Mouse (Mus musculus) lung, embryonic 16.5 days (tissue): ENCODE results near the gene Tdrd1. TPM values are rescaled to one million over a fixed set of nuclear protein-coding genes. Genes with fewer than 3 reads are reported as not detected.

Source experiments
- ATAC-seq: fragments of 200-750 bp; cut with Nextera tagmentation; 2 replicates; pipeline ENCODE4 v1.8.0; 2017; ENCODE audit warnings: low read depth, mild to moderate bottlenecking, moderate library complexity
- H3K27ac ChIP-seq: fragments of 300-500 bp; sonication (generic); 2 replicates; pipeline ENCODE4 v1.5.1; 2014; ENCODE audit warnings: mild to moderate bottlenecking, control low read depth, low read length
- H3K27me3 ChIP-seq: fragments of 300-500 bp; sonication (generic); 2 replicates; pipeline ENCODE4 v1.6.1; 2014; ENCODE audit warnings: low read depth, low read length, mixed read lengths; ENCODE audit not compliant: control insufficient read depth, insufficient read depth
- H3K36me3 ChIP-seq: fragments of 300-500 bp; sonication (generic); 2 replicates; pipeline ENCODE4 v1.6.1; 2014; ENCODE audit warnings: low read length; ENCODE audit not compliant: control insufficient read depth, insufficient read depth
- H3K4me1 ChIP-seq: fragments of 300-500 bp; sonication (generic); replicated peaks from 2 replicates; pipeline ENCODE4 v1.6.1; 2014; ENCODE audit warnings: low read length, mixed read lengths; ENCODE audit not compliant: control insufficient read depth, insufficient read depth
- H3K4me2 ChIP-seq: fragments of 300-500 bp; sonication (generic); 2 replicates; pipeline ENCODE4 v1.6.1; 2014; ENCODE audit warnings: low read depth, low read length, control low read depth
- H3K4me3 ChIP-seq: fragments of 300-500 bp; sonication (generic); 2 replicates; pipeline ENCODE4 v1.5.1; 2014; ENCODE audit warnings: mild to moderate bottlenecking, low read length, control low read depth
- H3K9ac ChIP-seq: fragments of 300-500 bp; sonication (generic); 2 replicates; pipeline ENCODE4 v1.6.1; 2014; ENCODE audit warnings: low read length, control low read depth
- H3K9me3 ChIP-seq: fragments of 300-500 bp; sonication (generic); 2 replicates; pipeline ENCODE4 v1.6.1; 2016; ENCODE audit warnings: low read length; ENCODE audit not compliant: control insufficient read depth
- WGBS: fragments of 180-500 bp; shearing (Covaris S2); extraction: QIAGEN DNeasy Blood & Tissue Kit; methylation state at CpG from one replicate; pipeline ENCODE4 v1.1.7; 2014; 5-methylcytosine and 5-hydroxymethylcytosine counted together
- polyA plus RNA-seq: library from polyadenylated mRNA; unstranded; fragments of >200 nt; fragmentation: Nextera tagmentation; extraction: Ambion mirVana; gene quantifications from 2 replicates; pipeline ENCODE4 v1.2.1, GENCODE M21; 2015

The Tdrd1 gene
- polyA plus RNA-seq, 1 experiment from 2014 or later, result 1.3 TPM

- Histone ChIP-seq H3K4me3 (peak within 1 kb of the TSS; percentile 80), H3K27ac (peak within 1 kb of the TSS; percentile 83), H3K27me3 (no peaks in the 10 kb centered on the region), H3K36me3 (no peaks in the 10 kb centered on the region), H3K4me2 (peak within 1 kb of the TSS; percentile 67), H3K9me3 (no peaks in the 10 kb centered on the region), H3K9ac (peak within 1 kb of the TSS; percentile 91), H3K4me1 (peaks cover 31% of the 10 kb centered on the region)
- WGBS, result under 1% methylated on average over 64 of the region's 79 CpGs
- peak; percentile 96 for ATAC-seq
These were observed 4.1 kb upstream of the Tdrd1 start, which contains the start of gene Ccdc186 for GRCm38 (mm10) chr19:56821798-56822447. Ccdc186 (minus strand) TSS chr19:56822190.

GRCm38 (mm10) chr19:56822448-56822836 is 3.6 kb upstream of the Tdrd1 start:
- peak; percentile 37 for ATAC-seq
- H3K27ac ChIP-seq, result no peak overlapping the region

DNA sequence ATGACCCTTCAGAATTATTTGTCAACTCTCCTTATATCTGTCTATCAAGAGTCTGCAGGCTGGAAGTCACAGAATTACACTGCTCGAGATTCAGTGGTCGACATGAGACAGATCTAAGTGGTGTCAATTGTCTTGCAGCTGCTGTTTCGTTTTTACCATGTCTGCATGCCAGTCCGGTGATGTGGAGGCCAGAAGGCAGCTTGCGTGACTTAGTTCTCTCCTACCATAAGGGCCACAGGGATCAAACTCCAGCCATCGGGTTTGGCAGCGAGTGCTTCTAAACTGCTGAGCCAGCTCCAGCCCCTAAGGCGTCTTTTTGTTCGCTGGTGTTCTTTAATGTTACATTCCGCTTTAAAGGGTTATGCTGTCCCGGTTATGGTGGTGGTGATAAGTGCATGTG is 2.3 kb downstream of the Tdrd1 start:
- 63% methylated on average over 11 of the region's 11 CpGs for WGBS
- no peak overlapping the region for H3K4me3 ChIP-seq
- no peak overlapping the region for H3K9ac ChIP-seq
- no peaks in the 10 kb centered on the region for H3K36me3 ChIP-seq
- no peaks in the 10 kb centered on the region for H3K27me3 ChIP-seq
- H3K9me3 ChIP-seq, result no peaks in the 10 kb centered on the region
- H3K27ac ChIP-seq, result no peak overlapping the region
- ATAC-seq, result no peak
- H3K4me1 ChIP-seq, result 0 out of 2 replicates have a peak, but pooled peaks cover 2% of the 10 kb centered on the region
- H3K4me2 ChIP-seq, result no peak overlapping the region

More at GRCm38 (mm10) chr19:56822448-56822836, 3.6 kb upstream of the Tdrd1 start:
- Histone ChIP-seq H3K36me3 (no peaks in the 10 kb centered on the region), H3K4me1 (peaks cover 26% of the 10 kb centered on the region), H3K9ac (peak overlapping the region; percentile 43), H3K4me2 (peak overlapping the region; percentile 54), H3K9me3 (no peaks in the 10 kb centered on the region), H3K4me3 (peak overlapping the region; percentile 80), H3K27me3 (no peaks in the 10 kb centered on the region)
- 18% methylated on average over 10 of the region's 10 CpGs for WGBS

GRCm38 (mm10) chr19:56829267-56829666 is 3.3 kb downstream of the Tdrd1 start:
- Histone ChIP-seq H3K4me3 (no peak overlapping the region), H3K4me1 (0 out of 2 replicates have a peak, but pooled peaks cover 2% of the 10 kb centered on the region), H3K4me2 (no peak overlapping the region), H3K27ac (no peak overlapping the region), H3K9ac (no peak overlapping the region), H3K27me3 (no peaks in the 10 kb centered on the region), H3K9me3 (no peaks in the 10 kb centered on the region), H3K36me3 (no peaks in the 10 kb centered on the region)
- WGBS, result 50% methylated on average over 9 of the region's 9 CpGs
- ATAC-seq, result peak; percentile 57; the same call in 1 of the 2 replicates

- H3K4me3 ChIP-seq, result no peak overlapping the region
- H3K36me3 ChIP-seq, result no peaks in the 10 kb centered on the region
- H3K9ac ChIP-seq, result no peak overlapping the region
- ATAC-seq, result no peak
- H3K9me3 ChIP-seq, result no peaks in the 10 kb centered on the region
- WGBS, result 71% methylated on average over 4 of the region's 4 CpGs
- no peak overlapping the region for H3K27ac ChIP-seq
- no peaks in the 10 kb centered on the region for H3K27me3 ChIP-seq
- H3K4me2 ChIP-seq, result no peak overlapping the region
- 0 out of 2 replicates have a peak, but pooled peaks cover 2% of the 10 kb centered on the region for H3K4me1 ChIP-seq
These were observed 4.2 kb downstream of the Tdrd1 start for GRCm38 (mm10) chr19:56830163-56830562.

DNA sequence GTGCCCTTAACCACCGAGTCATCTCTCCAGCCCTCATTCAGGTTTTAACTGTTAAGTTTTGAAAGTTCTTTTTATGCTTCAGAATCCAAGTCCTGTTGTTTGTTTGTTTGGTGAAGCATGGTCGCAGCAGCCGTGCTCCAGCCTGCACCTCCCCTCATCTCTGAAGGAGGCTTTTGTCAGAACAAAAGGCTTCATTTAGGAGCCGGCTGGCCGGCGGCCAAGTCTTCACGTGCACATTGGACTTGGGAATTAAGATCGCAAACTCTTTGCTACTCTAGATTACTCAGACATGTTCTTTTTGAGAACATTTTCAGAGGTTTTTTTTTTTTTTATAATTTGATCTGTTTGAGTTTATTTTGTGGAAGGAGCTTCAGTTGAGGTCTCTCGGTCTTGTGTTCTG is 9.3 kb downstream of the Tdrd1 start:
- no peak overlapping the region for H3K27ac ChIP-seq
- no peak for ATAC-seq
- WGBS, result 36% methylated on average over 9 of the region's 9 CpGs
- H3K9ac ChIP-seq, result no peak overlapping the region
- no peaks in the 10 kb centered on the region for H3K9me3 ChIP-seq
- 0 out of 2 replicates have a peak, but pooled peaks cover 5% of the 10 kb centered on the region for H3K4me1 ChIP-seq
- H3K4me2 ChIP-seq, result no peak overlapping the region
- H3K4me3 ChIP-seq, result no peak overlapping the region
- no peaks in the 10 kb centered on the region for H3K27me3 ChIP-seq
- no peaks in the 10 kb centered on the region for H3K36me3 ChIP-seq

DNA sequence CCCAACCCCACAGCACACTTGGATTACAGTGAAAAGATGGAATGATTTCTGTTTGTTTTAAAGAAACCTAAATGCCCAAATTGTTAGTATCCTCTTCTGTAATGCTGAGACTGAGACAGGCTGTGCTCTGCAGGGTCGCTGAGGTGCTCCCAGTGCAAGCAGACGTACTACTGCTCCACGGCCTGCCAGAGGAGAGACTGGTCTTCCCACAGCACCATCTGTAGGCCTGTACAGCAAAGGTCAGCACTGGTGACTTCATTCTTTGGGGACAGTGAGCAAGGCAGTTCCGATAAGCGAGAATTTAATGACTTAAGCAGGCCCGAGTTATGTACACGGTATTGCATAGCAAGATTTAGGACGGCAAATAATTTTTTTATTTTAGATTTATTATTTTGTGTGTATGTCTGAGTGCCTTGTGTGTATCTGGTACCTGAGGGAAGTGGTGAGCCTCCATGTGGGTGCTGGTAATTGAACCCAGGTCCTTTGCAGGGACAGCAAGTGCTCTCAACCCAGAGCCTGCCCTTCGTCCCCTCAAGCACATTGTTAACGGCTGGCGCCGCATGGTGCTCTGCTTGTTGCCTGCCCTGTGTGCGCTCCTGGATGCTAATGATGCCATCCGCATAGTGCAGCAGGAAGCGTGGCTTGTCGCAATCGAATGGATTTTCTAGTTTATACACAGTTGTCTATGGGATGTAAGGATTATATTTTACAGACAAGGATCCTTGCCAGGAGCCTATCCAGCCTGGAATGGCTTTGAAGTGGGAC is 13.1 kb downstream of the Tdrd1 start:
- Histone ChIP-seq H3K9ac (no peak overlapping the region), H3K36me3 (no peaks in the 10 kb centered on the region), H3K4me1 (peaks cover 9% of the 10 kb centered on the region), H3K9me3 (no peaks in the 10 kb centered on the region), H3K4me3 (no peak overlapping the region), H3K27me3 (no peaks in the 10 kb centered on the region), H3K27ac (no peak overlapping the region), H3K4me2 (no peak overlapping the region)
- 70% methylated on average over 17 of the region's 17 CpGs for WGBS
- peak; percentile 61; the same call in 1 of the 2 replicates for ATAC-seq

DNA sequence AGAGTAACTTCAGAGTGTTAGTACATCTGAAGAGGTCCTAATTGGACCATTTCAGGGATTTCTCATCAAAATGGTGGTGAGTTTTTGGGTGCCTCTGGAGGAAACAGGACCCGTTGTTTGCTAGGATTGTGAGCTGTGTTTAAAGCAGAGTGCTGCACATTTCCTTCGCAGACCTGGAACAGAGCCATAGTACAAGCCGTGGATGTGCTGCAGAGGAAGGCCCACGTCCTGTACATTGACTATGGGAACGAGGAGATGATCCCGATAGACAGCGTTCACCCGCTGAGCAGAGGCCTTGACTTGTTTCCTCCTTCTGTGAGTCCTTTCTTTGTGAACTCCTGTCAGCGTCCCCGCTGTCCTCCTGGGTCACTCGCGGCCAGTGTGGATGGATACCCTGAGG is 17.0 kb downstream of the Tdrd1 start:
- 58% methylated on average over 12 of the region's 12 CpGs for WGBS
- H3K36me3 ChIP-seq, result no peaks in the 10 kb centered on the region
- H3K9me3 ChIP-seq, result peaks cover 5% of the 10 kb centered on the region
- 0 out of 2 replicates have a peak overlapping the region, but pooled peaks have one; percentile 19 for H3K27ac ChIP-seq
- H3K9ac ChIP-seq, result no peak overlapping the region
- no peak overlapping the region for H3K4me3 ChIP-seq
- H3K27me3 ChIP-seq, result no peaks in the 10 kb centered on the region
- ATAC-seq, result peak; percentile 60; the same call in 1 of the 2 replicates
- no peak overlapping the region for H3K4me2 ChIP-seq
- H3K4me1 ChIP-seq, result peaks cover 4% of the 10 kb centered on the region

DNA sequence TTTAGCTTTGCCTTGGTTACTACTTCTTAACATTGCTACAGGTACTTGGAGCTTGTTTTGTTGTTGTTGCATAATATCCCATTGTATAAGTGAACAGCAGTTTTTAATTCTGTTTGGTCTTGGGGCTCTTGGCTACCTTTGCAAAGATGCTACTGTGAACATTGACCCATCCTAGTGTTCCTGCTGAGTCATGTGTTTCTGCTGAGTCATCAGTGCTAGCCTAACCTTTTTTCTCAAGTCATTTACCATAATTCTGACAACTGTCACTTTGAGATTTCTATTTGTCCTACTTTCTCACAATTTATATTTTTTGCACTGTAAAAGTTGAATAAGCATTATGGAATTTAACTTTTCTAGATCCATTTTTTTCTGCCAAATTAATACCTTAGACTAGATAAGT is 26.6 kb downstream of the Tdrd1 start:
- no peaks in the 10 kb centered on the region for H3K36me3 ChIP-seq

More for the DNA sequence above, 26.6 kb downstream of the Tdrd1 start:
- Histone ChIP-seq H3K27me3 (no peaks in the 10 kb centered on the region), H3K4me2 (no peak overlapping the region), H3K27ac (no peak overlapping the region), H3K9me3 (no peaks in the 10 kb centered on the region), H3K9ac (no peak overlapping the region), H3K4me3 (no peak overlapping the region), H3K4me1 (peaks cover 7% of the 10 kb centered on the region; the same call in 1 of the 2 replicates)
- ATAC-seq, result no peak
